Mouse (Mus musculus) common myeloid progenitor, adult 5-6 weeks (primary cell): ENCODE data around the gene Gm10912. TPM values are rescaled to one million over a fixed set of nuclear protein-coding genes. Genes with fewer than 3 reads are reported as not detected.
A peak's percentile ranks its signal among the peaks of the same experiment; 100 is the strongest.
"Not testable (repeated sequence)": the region's sequence is repeated elsewhere in the genome, so short reads cannot be mapped to it uniquely, and the experiment has no call there.

Experiments used
- ATAC-seq: replicated peaks from 2 replicates; pipeline ENCODE4 v1.8.0; 2016; ENCODE audit warnings: low read depth, mild to moderate bottlenecking, moderate TSS enrichment, inconsistent platforms; ENCODE audit not compliant: poor library complexity, severe bottlenecking
- total RNA-seq: library from RNA; stranded (forward); fragments of 200-1000, 187-1606 nt; gene quantifications from 2 replicates; pipeline ENCODE4 v1.2.3, GENCODE M21; 2017

The Gm10912 gene
- not detected in 2 replicates for total RNA-seq

DNA sequence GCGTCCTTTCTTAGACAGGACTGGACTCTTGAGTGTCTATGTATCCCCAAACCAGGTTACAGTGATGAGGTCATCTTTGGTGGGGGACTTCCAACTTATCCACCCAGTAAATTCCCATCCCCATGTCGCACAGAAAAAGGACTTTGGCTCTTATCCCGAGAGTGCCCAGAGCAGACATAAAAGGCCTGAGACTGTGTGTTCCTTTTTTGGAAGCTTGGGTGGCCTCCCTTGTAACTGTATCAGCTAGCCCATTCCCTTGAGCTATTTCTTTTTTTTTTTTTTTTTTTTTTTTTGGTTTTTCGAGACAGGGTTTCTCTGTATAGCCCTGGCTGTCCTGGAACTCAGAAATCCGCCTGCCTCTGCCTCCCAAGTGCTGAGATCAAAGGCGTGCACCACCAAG lies at the start of gene Gm10912:
Gm10912 (plus strand) TSS at position 301 of the 400 bp plus-strand sequence.
- ATAC-seq: not testable (repeated sequence)

DNA sequence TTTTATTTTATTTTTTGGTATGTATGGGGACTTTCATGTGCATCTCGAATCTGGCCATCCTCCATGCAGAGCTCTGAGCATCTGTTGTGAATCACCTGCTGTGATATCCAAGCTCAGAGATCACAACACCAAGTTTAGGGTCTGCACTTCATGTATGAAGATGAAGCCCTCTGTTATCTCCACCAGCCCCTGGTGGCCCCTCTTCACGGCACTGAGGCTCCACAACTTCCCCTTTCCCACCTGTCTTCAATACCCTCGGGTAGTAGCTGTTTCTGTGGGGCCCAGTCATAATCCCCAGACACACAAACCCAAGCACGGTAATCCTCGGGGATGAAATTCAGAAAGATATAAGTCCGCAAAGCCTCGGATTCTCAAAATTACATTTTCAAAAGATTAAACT lies 42.5 kb upstream of the Gm10912 start:
- no peak for ATAC-seq

- no peak for ATAC-seq
Observed at GRCm38 (mm10) chr2:104024656-104025055, 41.0 kb upstream of the Gm10912 start.

- ATAC-seq: peak; percentile 69
Observed at GRCm38 (mm10) chr2:104027458-104028138, 38.0 kb upstream of the Gm10912 start, which contains the start of gene Fbxo3. Gene Fbxo3 (plus strand): TSS chr2:104027721.

GRCm38 (mm10) chr2:104028139-104028723 lies 37.4 kb upstream of the Gm10912 start, which contains the start of gene 4931422A03Rik:
Gene 4931422A03Rik (minus strand): TSS chr2:104028361.
- peak; percentile 31 for ATAC-seq

DNA sequence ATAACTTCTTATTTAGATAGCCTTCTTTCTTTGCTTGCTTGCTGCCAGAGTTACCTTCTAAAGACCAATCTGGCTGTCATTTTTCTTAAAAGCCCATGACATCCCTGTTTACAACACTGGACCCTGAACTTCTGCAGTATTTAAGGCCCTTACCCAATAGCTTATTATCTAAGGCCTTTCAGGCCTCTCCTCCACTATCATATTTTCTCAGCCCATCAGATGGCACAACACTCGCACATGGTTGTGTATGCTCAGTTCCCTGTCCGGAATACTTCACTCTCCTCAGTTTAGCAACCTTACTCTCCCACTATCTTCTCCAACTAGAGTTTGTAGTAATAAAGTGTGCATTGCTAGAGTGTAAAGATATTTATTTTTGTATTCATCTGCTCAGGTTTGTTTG lies 36.6 kb upstream of the Gm10912 start:
- ATAC-seq: 0 out of 2 replicates have a peak, but pooled peaks have one; percentile 16

- ATAC-seq: no peak
Observed at GRCm38 (mm10) chr2:104030381-104030780, 35.2 kb upstream of the Gm10912 start.

DNA sequence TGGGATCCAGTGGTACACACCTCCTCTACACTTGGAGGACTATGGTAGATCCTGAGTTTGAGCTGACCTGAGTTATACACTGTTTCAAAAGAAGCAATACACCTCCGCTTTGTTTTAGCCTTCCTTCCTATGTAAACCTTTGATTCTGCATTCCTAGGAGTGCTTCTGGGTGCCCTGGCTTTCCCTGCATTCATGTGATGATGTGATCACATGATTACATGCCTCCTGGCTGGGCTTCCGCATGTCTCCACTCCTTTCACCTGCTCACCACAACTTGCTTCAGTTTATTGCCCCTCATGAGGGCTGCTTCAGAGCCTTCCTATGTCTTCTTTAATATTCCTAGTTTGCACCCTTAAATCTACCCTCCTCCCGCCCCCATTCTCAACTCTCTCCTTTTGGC lies 33.6 kb upstream of the Gm10912 start:
- no peak for ATAC-seq

DNA sequence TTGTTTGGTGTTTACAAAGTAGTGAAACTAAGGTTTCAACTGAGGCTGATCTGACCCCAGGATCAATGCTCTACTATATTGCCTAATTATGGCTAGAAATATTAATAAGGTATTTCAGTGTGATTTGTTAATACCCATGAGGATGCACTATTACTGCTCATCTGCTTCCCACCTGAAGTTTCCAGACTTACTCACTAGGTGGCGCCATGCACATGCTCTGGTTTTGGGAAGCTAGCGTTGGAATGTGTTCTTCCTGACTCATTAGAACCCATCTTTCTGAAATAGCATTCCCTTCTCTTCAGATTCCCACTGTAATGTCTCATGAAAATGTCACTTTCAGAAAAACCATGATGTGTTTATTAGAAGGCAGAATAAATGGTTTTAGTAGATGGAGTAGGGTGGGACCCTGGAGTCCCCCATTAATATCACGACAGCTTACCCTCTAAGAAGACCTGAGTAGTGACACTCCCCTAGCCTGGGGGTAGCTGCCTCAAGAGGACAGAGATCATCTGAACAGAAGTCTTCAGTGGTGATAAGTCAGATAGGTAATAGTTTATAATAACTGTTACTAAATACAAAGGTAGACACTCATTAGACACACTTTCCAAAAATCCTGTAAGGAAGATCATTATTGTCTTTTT lies 30.7 kb upstream of the Gm10912 start:
- ATAC-seq: 0 out of 2 replicates have a peak, but pooled peaks have one; percentile 80

DNA sequence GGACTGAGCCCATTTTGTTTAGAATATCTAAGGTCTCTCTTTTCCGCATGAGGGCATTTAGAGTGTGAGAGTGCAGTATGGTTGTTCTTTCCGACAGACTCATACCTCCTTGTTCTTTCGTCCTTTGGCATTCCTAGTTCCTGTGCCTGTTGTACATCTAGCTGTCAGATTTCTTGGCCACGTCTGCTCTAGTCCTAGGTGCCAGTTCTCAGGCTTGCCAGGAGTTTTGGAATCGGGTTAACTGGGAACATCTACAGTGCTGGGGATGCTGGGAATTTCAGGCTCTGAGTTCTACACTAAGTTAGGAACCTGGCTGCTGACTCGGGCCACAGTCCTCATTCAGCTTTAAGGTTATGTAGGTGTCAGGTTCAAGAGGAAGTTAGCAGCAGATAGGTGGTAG lies 30.0 kb upstream of the Gm10912 start:
- no peak for ATAC-seq

DNA sequence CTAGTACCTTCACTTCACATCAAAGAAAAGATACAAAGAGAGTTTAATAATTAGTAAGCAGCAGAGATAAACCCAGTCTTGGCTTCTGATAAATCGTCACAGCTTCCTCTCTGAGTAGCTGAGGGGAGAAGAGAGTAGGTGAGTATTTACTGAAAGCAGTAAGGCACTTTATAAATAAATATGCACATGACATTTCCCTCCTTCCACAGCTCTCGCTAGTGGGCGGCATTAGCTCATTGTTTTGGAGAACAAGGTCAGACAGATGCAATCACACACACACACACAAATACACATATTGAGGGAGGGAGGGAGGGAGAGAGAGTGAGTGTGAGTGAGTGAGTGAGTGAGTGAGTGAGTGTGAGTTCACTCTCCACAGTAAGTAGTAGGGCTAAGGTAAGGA lies 29.3 kb upstream of the Gm10912 start:
- ATAC-seq: no peak

- no peak for ATAC-seq
Observed at GRCm38 (mm10) chr2:104038236-104038635, 27.4 kb upstream of the Gm10912 start.

DNA sequence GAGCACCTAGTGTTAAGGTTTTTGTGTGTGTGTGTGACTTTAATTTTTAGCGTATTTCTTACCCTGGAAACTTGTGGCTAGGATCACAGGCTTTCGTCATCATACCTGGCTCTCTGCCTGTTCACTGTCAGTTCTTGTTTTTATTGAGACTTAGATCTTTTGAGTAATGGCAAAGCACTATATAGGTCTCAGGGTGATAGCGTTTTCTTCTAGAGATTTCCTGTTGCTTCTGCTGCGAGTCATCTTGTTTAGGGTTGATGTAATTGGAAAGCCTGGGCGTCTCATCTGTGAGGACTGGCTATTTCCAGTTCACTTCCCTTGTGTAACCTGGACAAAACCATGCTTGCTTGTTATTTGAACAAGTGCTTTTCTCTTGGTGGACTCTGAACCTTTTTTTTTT lies 24.0 kb upstream of the Gm10912 start:
- ATAC-seq: peak; percentile 50; the same call in 1 of the 2 replicates

DNA sequence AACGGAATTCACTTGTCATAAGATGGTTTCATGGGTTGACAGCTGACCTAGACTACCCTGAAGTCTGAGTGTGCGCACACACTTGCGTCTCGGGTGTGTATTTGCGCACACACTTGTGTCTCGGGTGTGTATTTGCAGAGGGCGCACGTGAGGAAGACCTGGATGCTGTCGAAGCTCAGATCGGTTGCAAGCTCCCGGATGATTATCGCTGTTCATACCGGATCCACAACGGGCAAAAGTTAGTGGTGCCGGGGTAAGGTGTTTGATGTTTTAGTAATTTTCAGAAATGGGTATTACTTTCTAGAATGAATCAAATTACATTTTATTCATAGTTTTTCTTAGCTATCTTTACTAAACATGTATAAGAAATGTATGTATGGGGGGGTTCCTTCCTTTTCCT lies 22.9 kb upstream of the Gm10912 start:
- no peak for ATAC-seq

- no peak for ATAC-seq
Observed at GRCm38 (mm10) chr2:104043624-104044478, 21.8 kb upstream of the Gm10912 start.

- ATAC-seq: no peak
Observed at GRCm38 (mm10) chr2:104044479-104045080, 21.0 kb upstream of the Gm10912 start.

- ATAC-seq: no peak
Observed at GRCm38 (mm10) chr2:104058381-104058780, 7.2 kb upstream of the Gm10912 start.

DNA sequence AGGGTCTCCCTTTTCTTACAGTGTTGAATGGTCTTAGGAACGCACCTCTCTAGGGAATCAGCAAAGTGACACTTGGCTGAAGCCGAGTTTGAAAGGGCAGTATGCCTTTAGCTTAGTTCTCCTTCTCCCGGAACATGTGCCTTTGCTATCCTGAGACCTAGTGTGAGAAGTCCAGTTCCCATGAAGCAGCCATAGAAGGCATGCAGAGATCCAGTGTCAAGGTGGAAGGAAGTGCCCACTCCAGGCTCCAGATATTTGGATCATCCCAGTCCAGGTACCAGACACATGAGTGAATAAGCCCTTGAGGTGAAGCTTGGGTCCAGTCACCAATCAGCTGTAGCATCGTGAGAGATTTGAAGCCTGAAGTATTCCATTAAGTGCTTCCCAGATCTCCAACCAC lies 6.7 kb upstream of the Gm10912 start:
- ATAC-seq: no peak

- ATAC-seq: no peak
Observed at GRCm38 (mm10) chr2:104059786-104060185, 5.8 kb upstream of the Gm10912 start.

- no peak for ATAC-seq
Observed at GRCm38 (mm10) chr2:104060996-104061395, 4.6 kb upstream of the Gm10912 start.
